15 mouse cellular contexts compared by ENCODE assay signal in genomic region chr16:19458741-19459140, GRCm38 (mm10). TPM values are rescaled to one million over a fixed set of nuclear protein-coding genes. Genes with fewer than 3 reads are reported as not detected.
A peak's percentile ranks its signal among the peaks of the same experiment; 100 is the strongest.
DNase-seq lines count a peak whose midpoint lies in the region.
"Not testable (repeated sequence)": the region's sequence is repeated elsewhere in the genome, so short reads cannot be mapped to it uniquely, and the experiment has no call there.
"Had no signal": no experiment of that assay in that cellular context is flagged by ENCODE, and none has a peak within 500 bp of the region (broad histone marks: within the 10 kb centered on the region; RNA-seq: fewer than 3 reads in every experiment).

No protein-coding gene starts in this region.

- H3K9ac ChIP-seq in ES-E14 (ENCODE audit: insufficient read depth, low read depth, low read length, poor library complexity, severe bottlenecking), result not testable (repeated sequence)

- not testable (repeated sequence) for H3K4me3 ChIP-seq in ES-E14 (ENCODE audit: insufficient read depth in 1 of 2, low read depth in 1 of 2, low read length in 2 of 2, poor library complexity in 1 of 2, severe bottlenecking in 1 of 2)

- H3K36me3 ChIP-seq in ES-E14 (ENCODE audit: control insufficient read depth, insufficient read depth, low read length, poor library complexity, severe bottlenecking), result not testable (repeated sequence)

- H3K4me1 ChIP-seq in ES-E14 (ENCODE audit: control insufficient read depth in 2 of 2, insufficient read depth in 2 of 2, low read length in 2 of 2, poor library complexity in 1 of 2), result not testable (repeated sequence)

- not testable (repeated sequence) for H3K9me3 ChIP-seq in ES-E14 (ENCODE audit: control insufficient read depth, insufficient read depth, low read depth, low read length)

- in situ Hi-C loops in ES-E14 (cut with MboI; ENCODE audit: low sequenced_read_pairs in 2 of 2, unreplicated experiment in 2 of 2), result not testable (repeated sequence)

- H3K27ac ChIP-seq in ES-E14 (ENCODE audit: insufficient read depth, low read depth, low read length, poor library complexity, severe bottlenecking), result peak overlapping the region; percentile 60; the same call in 1 of the 2 replicates

- DNase-seq in ES-CJ7 (ENCODE audit: low read depth, low spot score) (peak; percentile 51), R1 (ENCODE audit: low read depth, low spot score) (peak; percentile 62), ZHBTc4 (ENCODE audit: low read depth, low spot score) (peak; percentile 69)
- DNase-seq in ES-E14 (ENCODE audit: low read depth, low spot score), result not testable (repeated sequence)

RNA-seq across cellular contexts. Expression of gene Olfr166, which starts 24.8 kb away (rescaled TPM):
- 0.05 TPM in 1 of 2 replicates, not detected in the other for total RNA-seq in ES-E14 (2012; rRNA removed)
- total RNA-seq: adrenal gland, adult 18-20 months; adrenal gland, adult 2 months; adrenal gland, adult 8-10 months; adrenal gland, postnatal 10 days; adrenal gland, postnatal 14 days; adrenal gland, postnatal 25 days; adrenal gland, postnatal 36 days; adrenal gland, postnatal 4 days; MEL had no signal

RNA-seq across cellular contexts. Expression of gene Olfr165, which starts 35.8 kb away (rescaled TPM):
- not detected in 2 replicates for total RNA-seq in ES-E14 (2012; rRNA removed)
- total RNA-seq: adrenal gland, adult 18-20 months; adrenal gland, adult 2 months; adrenal gland, adult 8-10 months; adrenal gland, postnatal 10 days; adrenal gland, postnatal 14 days; adrenal gland, postnatal 25 days; adrenal gland, postnatal 36 days; adrenal gland, postnatal 4 days; CH12.LX; G1E; MEL had no signal
